Mouse (Mus musculus) ZHBTc4 (cell line): ENCODE measurements around the gene Igsf9.

Source experiments
- DNase-seq: peaks from one replicate; pipeline ENCODE4 v3.0.0-alpha.2; 2011; ENCODE audit warnings: low read depth, low spot score

Igsf9 gene

GRCm38 (mm10) chr1:172515396-172515795 is 33.8 kb downstream of the Igsf9 start:
- DNase-seq: peak; percentile 48

- peak; percentile 59 for DNase-seq
These were observed 36.4 kb downstream of the Igsf9 start for GRCm38 (mm10) chr1:172518013-172518412.

- no peak for DNase-seq
These were observed 38.1 kb downstream of the Igsf9 start for GRCm38 (mm10) chr1:172519644-172520043.

GRCm38 (mm10) chr1:172520576-172521440 is 39.2 kb downstream of the Igsf9 start, which contains the start of gene Cfap45:
Cfap45 (plus strand) TSS chr1:172520801.
- DNase-seq: peak; percentile 99

GRCm38 (mm10) chr1:172522524-172522923 is 40.9 kb downstream of the Igsf9 start:
- DNase-seq: peak; percentile 42

GRCm38 (mm10) chr1:172523699-172524101 is 42.1 kb downstream of the Igsf9 start:
- no peak for DNase-seq

- peak; percentile 83 for DNase-seq
These were observed 43.6 kb downstream of the Igsf9 start for GRCm38 (mm10) chr1:172525027-172525764.

GRCm38 (mm10) chr1:172525971-172526370 is 44.4 kb downstream of the Igsf9 start:
- no peak for DNase-seq

GRCm38 (mm10) chr1:172526380-172527081 is 44.9 kb downstream of the Igsf9 start:
- DNase-seq: no peak

- DNase-seq: no peak
These were observed 45.8 kb downstream of the Igsf9 start for GRCm38 (mm10) chr1:172527431-172527830.

- DNase-seq: peak; percentile 88
These were observed 47.1 kb downstream of the Igsf9 start for GRCm38 (mm10) chr1:172528701-172529100.

GRCm38 (mm10) chr1:172530544-172531220 is 49.1 kb downstream of the Igsf9 start:
- DNase-seq: no peak

GRCm38 (mm10) chr1:172532551-172532950 is 51.0 kb downstream of the Igsf9 start:
- peak; percentile 80 for DNase-seq

GRCm38 (mm10) chr1:172535116-172535515 is 53.5 kb downstream of the Igsf9 start:
- DNase-seq: no peak

- DNase-seq: no peak
These were observed 58.2 kb downstream of the Igsf9 start for GRCm38 (mm10) chr1:172539827-172540226.

- DNase-seq: no peak
These were observed 58.8 kb downstream of the Igsf9 start for GRCm38 (mm10) chr1:172540283-172540820.

- no peak for DNase-seq
These were observed 64.5 kb downstream of the Igsf9 start for GRCm38 (mm10) chr1:172546062-172546461.
